In the genomic region with DNA sequence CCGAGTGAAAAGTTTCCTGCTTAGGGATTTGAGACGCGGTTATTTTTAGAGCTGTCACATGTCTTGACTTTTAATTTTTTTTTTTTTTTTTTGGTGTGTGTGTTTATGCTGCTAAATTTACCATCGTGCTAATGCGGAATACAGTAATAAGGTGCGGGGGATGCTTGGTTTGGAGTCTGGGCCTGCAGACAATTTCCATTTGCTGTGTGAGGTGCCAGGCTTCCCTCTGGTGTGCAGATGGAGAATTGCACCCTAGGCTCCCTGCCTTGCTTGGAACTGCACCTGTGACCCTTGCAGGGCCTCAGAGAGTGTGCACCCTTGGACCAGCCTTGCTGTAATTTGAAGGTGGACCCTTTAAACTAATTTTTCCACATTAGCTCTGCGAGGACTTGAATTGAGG, we compare ENCODE assay signal across 8 mouse cellular contexts.
A peak's percentile ranks its signal among the peaks of the same experiment; 100 is the strongest.
DNase-seq lines count a peak whose midpoint lies in the region; ATAC-seq lines count a peak whose summit lies in the region.

No protein-coding gene starts in this region.

- no peak overlapping the region for H3K4me3 ChIP-seq in limb, embryonic 13.5 days
- H3K4me3 ChIP-seq in neural tube, embryonic 14.5 days (ENCODE audit: low read depth, low read length): no peak overlapping the region

- peaks cover 2% of the 10 kb centered on the region; the same call in 1 of the 2 replicates for H3K27me3 ChIP-seq in limb, embryonic 13.5 days
- no peaks in the 10 kb centered on the region for H3K27me3 ChIP-seq in neural tube, embryonic 14.5 days (ENCODE audit: control insufficient read depth, insufficient read depth, low read length)

- peaks cover 10% of the 10 kb centered on the region for H3K4me1 ChIP-seq in limb, embryonic 13.5 days
- H3K4me1 ChIP-seq in neural tube, embryonic 14.5 days (ENCODE audit: control insufficient read depth, insufficient read depth, low read length): peaks cover 12% of the 10 kb centered on the region; the same call in 1 of the 2 replicates

- no peaks in the 10 kb centered on the region for H3K9me3 ChIP-seq in limb, embryonic 13.5 days
- H3K9me3 ChIP-seq in neural tube, embryonic 14.5 days (ENCODE audit: control insufficient read depth, low read length): no peaks in the 10 kb centered on the region

- WGBS in limb, embryonic 13.5 days: 21% methylated on average over 7 of the region's 7 CpGs
- 19% methylated on average over 7 of the region's 7 CpGs for WGBS in neural tube, embryonic 14.5 days

- no peaks in the 10 kb centered on the region for H3K36me3 ChIP-seq in limb, embryonic 13.5 days
- no peaks in the 10 kb centered on the region for H3K36me3 ChIP-seq in neural tube, embryonic 14.5 days (ENCODE audit: control insufficient read depth, insufficient read depth, low read length)

- no peak overlapping the region for H3K9ac ChIP-seq in limb, embryonic 13.5 days
- no peak overlapping the region for H3K9ac ChIP-seq in neural tube, embryonic 14.5 days (replicated peaks; ENCODE audit: low read depth, low read length)

- no peak overlapping the region for H3K27ac ChIP-seq in limb, embryonic 13.5 days
- no peak overlapping the region for H3K27ac ChIP-seq in neural tube, embryonic 14.5 days (ENCODE audit: low read depth, low read length)

- ATAC-seq in activated CD4-positive, CD25-positive, alpha-beta regulatory T cell, adult 4 months: peak; percentile 79
- ATAC-seq in granulocyte monocyte progenitor cell, adult 5-6 weeks (replicated peaks; ENCODE audit: poor library complexity, severe bottlenecking): peak; percentile 70
- peak; percentile 69; the same call in 1 of the 2 replicates for ATAC-seq in limb, embryonic 13.5 days (ENCODE audit: low FRiP score, low read depth)
- 0 out of 2 replicates have a peak, but pooled peaks have one; percentile 22 for ATAC-seq in neural tube, embryonic 14.5 days (ENCODE audit: low read depth)
- no peak for ATAC-seq in erythroblast, adult 5-6 weeks (replicated peaks; ENCODE audit: low FRiP score, poor library complexity, severe bottlenecking)

- peak; percentile 77 for DNase-seq in CD4-positive, CD25-positive, alpha-beta regulatory T cell, adult 2 months (ENCODE audit: low read depth, low spot score)
- peak; percentile 81 for DNase-seq in embryo, embryonic 10.5 days (ENCODE audit: low spot score)
- DNase-seq in kidney, adult 8-10 months: peak; percentile 41 to 74

- peak overlapping the region; percentile 44 for H3K4me2 ChIP-seq in limb, embryonic 13.5 days (replicated peaks)
- peak overlapping the region; percentile 47; the same call in 1 of the 2 replicates for H3K4me2 ChIP-seq in neural tube, embryonic 14.5 days (ENCODE audit: low read depth, low read length)
